Mouse (Mus musculus) adrenal gland, postnatal 25 days (tissue): ENCODE measurements around the gene Cep41. TPM values are rescaled to one million over a fixed set of nuclear protein-coding genes. Genes with fewer than 3 reads are reported as not detected.

Experiments used
- DNase-seq: peaks from one replicate; pipeline ENCODE4 v3.0.0; 2021; ENCODE audit warnings: mixed read lengths
- total RNA-seq: library from RNA; stranded (reverse); gene quantifications from 2 replicates; pipeline ENCODE4 v1.2.3, GENCODE M21; 2021

The Cep41 gene
- total RNA-seq, 1 experiment from 2014 or later, result 9.9 TPM

GRCm38 (mm10) chr6:30710371-30711364 is 17.1 kb upstream of the Cep41 start:
- peak; percentile 36 for DNase-seq

- no peak for DNase-seq
These were observed 15.6 kb upstream of the Cep41 start for GRCm38 (mm10) chr6:30709115-30709514.

- no peak for DNase-seq
These were observed 10.5 kb upstream of the Cep41 start for GRCm38 (mm10) chr6:30703977-30704602.

GRCm38 (mm10) chr6:30703476-30703875 is 9.9 kb upstream of the Cep41 start:
- no peak for DNase-seq

- no peak for DNase-seq
These were observed 9.3 kb upstream of the Cep41 start for GRCm38 (mm10) chr6:30702881-30703280.

- DNase-seq, result no peak
These were observed 6.6 kb upstream of the Cep41 start for GRCm38 (mm10) chr6:30700182-30700581.

GRCm38 (mm10) chr6:30698036-30698435 is 4.5 kb upstream of the Cep41 start:
- DNase-seq, result no peak

GRCm38 (mm10) chr6:30697464-30697863 is 3.9 kb upstream of the Cep41 start:
- DNase-seq, result no peak

- no peak for DNase-seq
These were observed 1.6 kb upstream of the Cep41 start for GRCm38 (mm10) chr6:30695124-30695523.

GRCm38 (mm10) chr6:30694209-30694608 is 660 bp upstream of the Cep41 start:
- DNase-seq, result no peak

GRCm38 (mm10) chr6:30692826-30693225 is 723 bp downstream of the Cep41 start:
- no peak for DNase-seq

- DNase-seq, result no peak
These were observed 6.4 kb downstream of the Cep41 start for GRCm38 (mm10) chr6:30687198-30687597.

- DNase-seq, result no peak
These were observed 9.0 kb downstream of the Cep41 start for GRCm38 (mm10) chr6:30684570-30684969.

- DNase-seq, result no peak
These were observed 11.3 kb downstream of the Cep41 start for GRCm38 (mm10) chr6:30681935-30682900.

- no peak for DNase-seq
These were observed 13.1 kb downstream of the Cep41 start for GRCm38 (mm10) chr6:30680442-30680841.

GRCm38 (mm10) chr6:30679567-30679966 is 14.0 kb downstream of the Cep41 start:
- no peak for DNase-seq

GRCm38 (mm10) chr6:30678482-30678881 is 15.1 kb downstream of the Cep41 start:
- no peak for DNase-seq

GRCm38 (mm10) chr6:30677591-30677990 is 16.0 kb downstream of the Cep41 start:
- no peak for DNase-seq

GRCm38 (mm10) chr6:30676506-30676905 is 17.0 kb downstream of the Cep41 start:
- no peak for DNase-seq

- DNase-seq, result peak; percentile 29
These were observed 18.2 kb downstream of the Cep41 start for GRCm38 (mm10) chr6:30675281-30675771.

- no peak for DNase-seq
These were observed 18.8 kb downstream of the Cep41 start for GRCm38 (mm10) chr6:30674714-30675280.
